Mouse (Mus musculus): Measurements from ENCODE around the gene Vwa3b.

Gene Vwa3b

DNA sequence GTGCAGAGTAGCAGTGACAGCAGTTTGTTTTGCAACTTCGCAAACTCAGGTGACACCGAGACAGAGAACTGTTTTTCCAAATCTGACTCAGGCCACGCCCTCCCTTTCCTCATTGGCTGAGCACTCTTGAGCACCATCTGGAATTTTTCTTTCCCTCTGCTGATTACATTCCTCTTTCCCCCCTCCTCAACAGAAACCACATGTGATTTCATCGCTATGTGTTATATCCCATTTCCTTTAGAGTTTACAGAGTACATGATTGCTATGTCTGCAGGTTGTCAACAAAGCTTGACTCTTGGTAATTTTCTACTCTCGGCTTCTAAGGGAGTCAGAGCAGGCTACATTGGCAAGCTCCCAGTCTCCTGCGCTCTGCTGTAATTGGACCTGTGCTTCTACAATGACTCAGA, 204.9 kb downstream of the Vwa3b start:
- 43% methylated on average over 6 of the region's 6 CpGs for WGBS

Data from cerebral cortex, adult 2 months (tissue).